Mouse (Mus musculus): Measurements from ENCODE around the gene Rabep1.

DNA sequence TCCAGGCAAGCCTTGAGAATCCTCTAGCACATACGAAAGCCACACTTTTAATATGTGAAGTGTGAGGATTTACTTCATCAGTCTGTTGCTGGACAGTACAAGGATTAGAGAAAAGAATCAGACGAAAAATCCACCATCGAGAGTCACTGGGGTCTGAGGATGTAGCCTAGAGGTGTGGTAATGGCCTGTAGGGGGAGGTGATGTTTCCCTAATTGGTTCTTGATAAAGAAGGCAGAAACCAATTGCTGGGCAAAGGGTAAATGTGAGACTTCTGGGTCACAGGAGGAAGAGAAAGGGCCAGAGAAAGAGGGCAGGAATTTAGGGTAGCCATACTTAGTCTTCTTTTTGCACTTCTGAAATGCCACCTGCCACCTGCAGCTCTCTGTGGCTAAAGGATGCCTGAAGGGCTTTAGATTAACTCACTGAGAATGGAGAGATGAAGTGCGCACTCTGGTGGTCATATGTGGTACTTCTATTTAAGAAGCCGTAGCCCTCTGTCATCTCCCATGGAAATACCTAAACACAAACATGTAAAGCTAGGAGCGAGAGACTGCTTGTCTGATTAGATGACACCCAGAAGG lies 29.0 kb upstream of the Rabep1 start:
- TF ChIP-seq GATA1 (IDR thresholded peaks at IDR 0.05; ENCODE audit: borderline replicate concordance, low read length) = no peak
- TF ChIP-seq FLI1 (IDR thresholded peaks at IDR 0.05; ENCODE audit: low read length) = no peak

Measured in megakaryocyte, embryonic 14.5 days (primary cell).